Mouse (Mus musculus) MEL (cell line): ENCODE results near the gene Tbccd1. TPM values are rescaled to one million over a fixed set of nuclear protein-coding genes. Genes with fewer than 3 reads are reported as not detected.

Experiments used
- DNase-seq: peaks from one replicate; pipeline ENCODE4 v3.0.0; 2011; ENCODE audit warnings: low read depth, low spot score
- H3K27ac ChIP-seq: 2 replicates; pipeline ENCODE4 v1.5.1; 2012; ENCODE audit warnings: low read depth, mild to moderate bottlenecking, control low read depth, low read length, moderate library complexity; ENCODE audit not compliant: control insufficient read depth
- H3K27me3 ChIP-seq, 2 experiments: fragments of 150-350 bp in 1 of 2; sonication (generic) in 1 of 2; 2 replicates each; pipeline ENCODE4 v1.6.1; 2012; ENCODE audit warnings: low read length in 2 of 2, mild to moderate bottlenecking in 2 of 2, improper control_type of control experiment in 1 of 2, moderate library complexity in 1 of 2; ENCODE audit not compliant: insufficient read depth in 2 of 2, control insufficient read depth in 1 of 2
- H3K36me3 ChIP-seq, 2 experiments: 2 replicates each; pipeline ENCODE4 v1.6.1; 2012 to 2014; ENCODE audit warnings: low read length in 2 of 2, improper control_type of control experiment in 1 of 2, inconsistent platforms in 1 of 2, mild to moderate bottlenecking in 1 of 2; ENCODE audit not compliant: insufficient read depth in 2 of 2, control insufficient read depth in 1 of 2
- H3K4me1 ChIP-seq, 2 experiments: fragments of 150-350 bp in 1 of 2; sonication (generic) in 1 of 2; 2 replicates each; pipeline ENCODE4 v1.6.1; 2012; ENCODE audit warnings: low read length in 2 of 2, improper control_type of control experiment in 1 of 2, mild to moderate bottlenecking in 1 of 2; ENCODE audit not compliant: insufficient read depth in 2 of 2, control insufficient read depth in 1 of 2
- H3K4me3 ChIP-seq, 2 experiments: fragments of 150-350 bp in 1 of 2; sonication (generic) in 1 of 2; 2 replicates each; pipeline ENCODE4 v1.5.1; 2012; ENCODE audit warnings: low read depth in 2 of 2, low read length in 2 of 2, mild to moderate bottlenecking in 2 of 2, moderate library complexity in 2 of 2, control low read depth in 1 of 2, improper control_type of control experiment in 1 of 2; ENCODE audit not compliant: control insufficient read depth in 1 of 2, insufficient read depth in 1 of 2
- H3K79me2 ChIP-seq: 2 replicates; pipeline ENCODE4 v1.6.1; 2012; ENCODE audit warnings: mild to moderate bottlenecking, low read length, moderate library complexity; ENCODE audit not compliant: control insufficient read depth, poor library complexity, insufficient read depth
- H3K9ac ChIP-seq: 2 replicates; pipeline ENCODE4 v1.6.1; 2012; ENCODE audit warnings: low read depth, mild to moderate bottlenecking, control low read depth, low read length, moderate library complexity; ENCODE audit not compliant: control insufficient read depth, poor library complexity, severe bottlenecking
- H3K9me3 ChIP-seq: fragments of 150-350 bp; sonication (generic); replicated peaks from 2 replicates; pipeline ENCODE4 v1.6.1; 2012; ENCODE audit warnings: mild to moderate bottlenecking, low read length, improper control_type of control experiment, moderate library complexity; ENCODE audit not compliant: insufficient read depth
- BHLHE40 ChIP-seq: IDR thresholded peaks from 2 replicates; pipeline ENCODE4 v1.6.1; 2012; ENCODE audit warnings: low read depth, mild to moderate bottlenecking, inconsistent platforms, low read length, improper control_type of control experiment, borderline replicate concordance
- CTCF ChIP-seq, 3 experiments: IDR thresholded peaks in 2 of 3; conservative IDR thresholded peaks in 1 of 3; 2 replicates each; pipeline ENCODE4 v1.5.1; 2011 to 2012; ENCODE audit warnings: low read length in 3 of 3, low read depth in 2 of 3, mild to moderate bottlenecking in 2 of 3, improper control_type of control experiment in 1 of 3, inconsistent platforms in 1 of 3, mixed read lengths in 1 of 3, moderate library complexity in 1 of 3; ENCODE audit not compliant: control insufficient read depth in 1 of 3, insufficient read depth in 1 of 3, poor library complexity in 1 of 3, severe bottlenecking in 1 of 3
- ELF1 ChIP-seq: IDR thresholded peaks from 2 replicates; pipeline ENCODE4 v1.6.1; 2014; ENCODE audit warnings: low read depth, mild to moderate bottlenecking, inconsistent platforms, low read length, improper control_type of control experiment, moderate library complexity
- EP300 ChIP-seq, 2 experiments: IDR thresholded peaks; 2 replicates each; pipeline ENCODE4 v1.6.1; 2011; ENCODE audit warnings: improper control_type of control experiment in 2 of 2, low read length in 2 of 2, low read depth in 1 of 2, mild to moderate bottlenecking in 1 of 2
- ETS1 ChIP-seq: IDR thresholded peaks from 2 replicates; pipeline ENCODE4 v1.6.1; 2012; ENCODE audit warnings: low read depth, mild to moderate bottlenecking, inconsistent platforms, low read length, improper control_type of control experiment, moderate library complexity
- GATA1 ChIP-seq: IDR thresholded peaks from 2 replicates; pipeline ENCODE4 v1.6.1; 2011; ENCODE audit warnings: low read depth, low read length, improper control_type of control experiment
- KAT2A ChIP-seq: conservative IDR thresholded peaks from 2 replicates; pipeline ENCODE4 v1.6.1; 2012; ENCODE audit warnings: low read depth, low read length, improper control_type of control experiment, inconsistent platforms
- MAFK ChIP-seq: IDR thresholded peaks from 2 replicates; pipeline ENCODE4 v1.6.1; 2011; ENCODE audit warnings: low read depth, mild to moderate bottlenecking, low read length, improper control_type of control experiment, borderline replicate concordance
- MAX ChIP-seq: IDR thresholded peaks from 2 replicates; pipeline ENCODE4 v1.6.1; 2011; ENCODE audit warnings: low read length, improper control_type of control experiment
- MAZ ChIP-seq: IDR thresholded peaks from 2 replicates; pipeline ENCODE4 v1.6.1; 2012; ENCODE audit warnings: low read depth, mild to moderate bottlenecking, inconsistent platforms, low read length, improper control_type of control experiment
- MYB ChIP-seq: IDR thresholded peaks from 2 replicates; pipeline ENCODE4 v1.6.1; 2011; ENCODE audit warnings: mild to moderate bottlenecking, low read depth, low read length, improper control_type of control experiment
- NELFE ChIP-seq: IDR thresholded peaks from 2 replicates; pipeline ENCODE4 v1.6.1; 2011; ENCODE audit warnings: low read depth, low read length, improper control_type of control experiment
- NRF1 ChIP-seq: IDR thresholded peaks from 2 replicates; pipeline ENCODE4 v1.6.1; 2014; ENCODE audit warnings: low read depth, mild to moderate bottlenecking, inconsistent platforms, low read length, improper control_type of control experiment, moderate library complexity; ENCODE audit not compliant: poor library complexity, insufficient read depth, severe bottlenecking
- POLR2A ChIP-seq, 2 experiments: IDR thresholded peaks; 2 replicates each; pipeline ENCODE4 v1.6.1; 2011 to 2012; ENCODE audit warnings: low read length in 2 of 2, mild to moderate bottlenecking in 2 of 2, control low read depth in 1 of 2, improper control_type of control experiment in 1 of 2, low read depth in 1 of 2, moderate library complexity in 1 of 2; ENCODE audit not compliant: control insufficient read depth in 1 of 2, insufficient read depth in 1 of 2, poor library complexity in 1 of 2
- SIN3A ChIP-seq: IDR thresholded peaks from 2 replicates; pipeline ENCODE4 v1.6.1; 2012; ENCODE audit warnings: low read length, improper control_type of control experiment, inconsistent platforms
- SMC3 ChIP-seq: IDR thresholded peaks from 2 replicates; pipeline ENCODE4 v1.6.1; 2011; ENCODE audit warnings: low read depth, low read length, improper control_type of control experiment
- TAL1 ChIP-seq: IDR thresholded peaks from 2 replicates; pipeline ENCODE4 v1.6.1; 2012; ENCODE audit warnings: mild to moderate bottlenecking, inconsistent platforms, low read length, moderate library complexity, mixed read lengths
- TBP ChIP-seq: IDR thresholded peaks from 2 replicates; pipeline ENCODE4 v1.8.0; 2011; ENCODE audit warnings: low read depth, low read length, improper control_type of control experiment
- UBTF ChIP-seq: IDR thresholded peaks from 2 replicates; pipeline ENCODE4 v1.6.1; 2012; ENCODE audit warnings: low read depth, mild to moderate bottlenecking, inconsistent platforms, low read length, improper control_type of control experiment, moderate library complexity, borderline replicate concordance; ENCODE audit not compliant: insufficient read depth
- USF1 ChIP-seq: IDR thresholded peaks from 2 replicates; pipeline ENCODE4 v1.6.1; 2014; ENCODE audit warnings: low read depth, mild to moderate bottlenecking, inconsistent platforms, low read length, improper control_type of control experiment, moderate library complexity
- ZC3H11A ChIP-seq: IDR thresholded peaks from 2 replicates; pipeline ENCODE4 v1.6.1; 2012; ENCODE audit warnings: low read depth, mild to moderate bottlenecking, inconsistent platforms, low read length, improper control_type of control experiment
- ZKSCAN1 ChIP-seq: IDR thresholded peaks from 2 replicates; pipeline ENCODE4 v1.6.1; 2012; ENCODE audit warnings: low read depth, mild to moderate bottlenecking, inconsistent platforms, low read length, improper control_type of control experiment, moderate library complexity
- ZMIZ1 ChIP-seq: IDR thresholded peaks from 2 replicates; pipeline ENCODE4 v1.6.1; 2012; ENCODE audit warnings: low read depth, mild to moderate bottlenecking, inconsistent platforms, low read length, improper control_type of control experiment, moderate library complexity
- polyA plus RNA-seq, 2 experiments: library from polyadenylated mRNA; stranded (reverse) in 1 of 2; unstranded in 1 of 2; fragments of >175 nt in 1 of 2; fragments of >200 nt in 1 of 2; gene quantifications; 2 replicates each; pipeline versions ENCODE4 v1.2.1 to v1.2.4; 2012; ENCODE audit warnings: low replicate concordance in 2 of 2, low read depth in 1 of 2; ENCODE audit not compliant: insufficient read length in 2 of 2, insufficient read depth in 1 of 2, missing spikeins in 1 of 2
- total RNA-seq: library from RNA; depleted of rRNA; stranded (reverse); fragments of 300-350 nt; gene quantifications from 2 replicates; pipeline ENCODE4 v1.2.3, GENCODE M21; 2012

The Tbccd1 gene
- total and polyA plus RNA-seq, 3 experiments = 23.8 to 28.7 TPM; not detected in 1

- no peaks in the 10 kb centered on the region for H3K27me3 ChIP-seq
- no peak overlapping the region for H3K4me3 ChIP-seq
- H3K79me2 ChIP-seq = no peaks in the 10 kb centered on the region
- peaks cover 0 to 4% of the 10 kb centered on the region in 2 experiments; a peak in 2 of 4 replicates for H3K4me1 ChIP-seq
- H3K36me3 ChIP-seq = no peaks in the 10 kb centered on the region
- TF ChIP-seq NELFE (no peak), MYB (no peak)
- no peak overlapping the region for H3K27ac ChIP-seq
- no peak for DNase-seq
- H3K9me3 ChIP-seq = no peaks in the 10 kb centered on the region
- H3K9ac ChIP-seq = no peak overlapping the region
Measured at GRCm38 (mm10) chr16:22800026-22800848, 57.2 kb downstream of the Tbccd1 start.

GRCm38 (mm10) chr16:22798520-22798919 is 58.9 kb downstream of the Tbccd1 start:
- no peak overlapping the region for H3K27ac ChIP-seq
- H3K27me3 ChIP-seq = no peaks in the 10 kb centered on the region
- no peaks in the 10 kb centered on the region for H3K9me3 ChIP-seq
- no peaks in the 10 kb centered on the region for H3K36me3 ChIP-seq
- H3K4me1 ChIP-seq = peaks cover 0 to 4% of the 10 kb centered on the region in 2 experiments; a peak in 2 of 4 replicates
- no peak overlapping the region for H3K4me3 ChIP-seq
- peak; percentile 65 for DNase-seq
- TF ChIP-seq SMC3 = 0 out of 2 replicates have a peak, but pooled peaks have one; percentile 5
- no peak for TF ChIP-seq ZMIZ1
- TF ChIP-seq TAL1 = no peak
- no peak for TF ChIP-seq SIN3A
- TF ChIP-seq MYB = no peak
- TF ChIP-seq EP300 (IDR thresholded peaks at IDR 0.05; ENCODE audit: low read depth in 1 of 2, low read length in 2 of 2) = no peak
- no peak for TF ChIP-seq CTCF (IDR thresholded peaks at IDR 0.05 in 2 of 3, conservative IDR thresholded peaks at IDR 0.05 in 1 of 3; ENCODE audit: control insufficient read depth in 1 of 3, insufficient read depth in 1 of 3, low read depth in 2 of 3, low read length in 3 of 3, poor library complexity in 1 of 3, severe bottlenecking in 1 of 3)
- no peak for TF ChIP-seq ELF1
- H3K9ac ChIP-seq = no peak overlapping the region
- H3K79me2 ChIP-seq = no peaks in the 10 kb centered on the region

GRCm38 (mm10) chr16:22797521-22797920 is 59.9 kb downstream of the Tbccd1 start:
- Histone ChIP-seq H3K4me1 (peaks cover 0 to 4% of the 10 kb centered on the region in 2 experiments; a peak in 2 of 4 replicates), H3K9ac (no peak overlapping the region), H3K9me3 (no peaks in the 10 kb centered on the region), H3K27ac (no peak overlapping the region), H3K79me2 (no peaks in the 10 kb centered on the region), H3K36me3 (no peaks in the 10 kb centered on the region), H3K27me3 (no peaks in the 10 kb centered on the region), H3K4me3 (no peak overlapping the region)
- DNase-seq = no peak
- TF ChIP-seq USF1 = no peak
- TF ChIP-seq ETS1 = no peak
- no peak for TF ChIP-seq MAFK
- TF ChIP-seq UBTF = no peak
- TF ChIP-seq KAT2A = no peak
- TF ChIP-seq MAX = no peak
- no peak for TF ChIP-seq NRF1
- no peak for TF ChIP-seq SMC3
- no peak for TF ChIP-seq TBP
- TF ChIP-seq GATA1 = no peak
- TF ChIP-seq EP300 (IDR thresholded peaks at IDR 0.05; ENCODE audit: low read depth in 1 of 2, low read length in 2 of 2) = no peak
- no peak for TF ChIP-seq POLR2A (IDR thresholded peaks at IDR 0.05; ENCODE audit: control insufficient read depth in 1 of 2, insufficient read depth in 1 of 2, low read depth in 1 of 2, low read length in 2 of 2, poor library complexity in 1 of 2)
- TF ChIP-seq ZKSCAN1 = no peak
- TF ChIP-seq SIN3A = no peak
- TF ChIP-seq BHLHE40 = no peak
- no peak for TF ChIP-seq ELF1
- TF ChIP-seq MAZ = no peak
- no peak for TF ChIP-seq ZC3H11A
- TF ChIP-seq TAL1 = no peak
- TF ChIP-seq MYB = no peak
